In the genomic region with DNA sequence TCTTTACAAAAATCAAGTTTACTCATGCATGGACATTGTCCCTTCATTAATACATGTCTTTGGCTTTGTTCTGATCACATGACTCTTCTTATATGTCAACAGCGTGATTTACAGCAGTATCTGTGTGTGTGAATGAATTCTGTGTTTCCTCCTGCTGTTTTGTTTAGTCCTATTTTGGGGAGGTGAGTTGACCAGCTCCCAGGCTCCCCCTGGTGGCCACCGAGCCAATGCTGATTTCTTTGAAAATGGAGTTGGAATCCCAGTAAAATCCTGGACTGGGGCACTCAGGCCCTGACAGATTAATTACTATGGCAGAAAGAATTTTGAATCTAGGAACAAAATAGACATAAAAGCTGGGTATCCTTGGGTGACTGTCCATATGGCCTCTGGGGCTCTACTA, we compare ENCODE assay signal across 8 mouse cellular contexts. TPM values are rescaled to one million over a fixed set of nuclear protein-coding genes. Genes with fewer than 3 reads are reported as not detected.
A peak's percentile ranks its signal among the peaks of the same experiment; 100 is the strongest.
DNase-seq lines count a peak whose midpoint lies in the region; ATAC-seq lines count a peak whose summit lies in the region.

No protein-coding gene starts in this region.

- H3K4me2 ChIP-seq in hindbrain, embryonic 14.5 days (replicated peaks), result no peak overlapping the region
- no peak overlapping the region for H3K4me2 ChIP-seq in hindbrain, embryonic 13.5 days
- peak overlapping the region; percentile 42 for H3K4me2 ChIP-seq in heart, embryonic 15.5 days
- no peak overlapping the region for H3K4me2 ChIP-seq in midbrain, embryonic 13.5 days (replicated peaks)

- H3K9me3 ChIP-seq in hindbrain, embryonic 14.5 days (ENCODE audit: control insufficient read depth, low read length), result no peaks in the 10 kb centered on the region
- H3K9me3 ChIP-seq in hindbrain, embryonic 13.5 days, result no peaks in the 10 kb centered on the region
- no peaks in the 10 kb centered on the region for H3K9me3 ChIP-seq in embryonic facial prominence, embryonic 10.5 days
- no peaks in the 10 kb centered on the region for H3K9me3 ChIP-seq in heart, embryonic 15.5 days (replicated peaks)
- H3K9me3 ChIP-seq in midbrain, embryonic 13.5 days, result no peaks in the 10 kb centered on the region

- H3K4me3 ChIP-seq in hindbrain, embryonic 14.5 days (replicated peaks; ENCODE audit: low read length), result no peak overlapping the region
- no peak overlapping the region for H3K4me3 ChIP-seq in hindbrain, embryonic 13.5 days
- no peak overlapping the region for H3K4me3 ChIP-seq in embryonic facial prominence, embryonic 10.5 days
- H3K4me3 ChIP-seq in heart, embryonic 15.5 days, result no peak overlapping the region; the same call in 1 of the 2 replicates
- no peak overlapping the region for H3K4me3 ChIP-seq in midbrain, embryonic 13.5 days (replicated peaks)

- H3K27me3 ChIP-seq in hindbrain, embryonic 14.5 days (ENCODE audit: control insufficient read depth, insufficient read depth, low read length), result no peaks in the 10 kb centered on the region
- H3K27me3 ChIP-seq in hindbrain, embryonic 13.5 days, result peaks cover 3% of the 10 kb centered on the region; the same call in 1 of the 2 replicates
- 0 out of 2 replicates have a peak, but pooled peaks cover 6% of the 10 kb centered on the region for H3K27me3 ChIP-seq in embryonic facial prominence, embryonic 10.5 days (replicated peaks; ENCODE audit: low read depth, poor library complexity, severe bottlenecking)
- 0 out of 2 replicates have a peak, but pooled peaks cover 3% of the 10 kb centered on the region for H3K27me3 ChIP-seq in heart, embryonic 15.5 days
- H3K27me3 ChIP-seq in midbrain, embryonic 13.5 days, result no peaks in the 10 kb centered on the region

- no peak for ATAC-seq in hindbrain, embryonic 14.5 days (ENCODE audit: low FRiP score)
- no peak for ATAC-seq in hindbrain, embryonic 13.5 days (ENCODE audit: low FRiP score)
- ATAC-seq in heart, embryonic 15.5 days (replicated peaks; ENCODE audit: insufficient number of reproducible peaks, insufficient read depth, low FRiP score, low read depth), result no peak
- 0 out of 2 replicates have a peak, but pooled peaks have one; percentile 14 for ATAC-seq in midbrain, embryonic 13.5 days

- no peaks in the 10 kb centered on the region for H3K4me1 ChIP-seq in hindbrain, embryonic 14.5 days (replicated peaks; ENCODE audit: control insufficient read depth, insufficient read depth, low read length)
- peaks cover 4% of the 10 kb centered on the region for H3K4me1 ChIP-seq in hindbrain, embryonic 13.5 days (replicated peaks)
- H3K4me1 ChIP-seq in embryonic facial prominence, embryonic 10.5 days, result peaks cover 2% of the 10 kb centered on the region; the same call in 1 of the 2 replicates
- peaks cover 6% of the 10 kb centered on the region for H3K4me1 ChIP-seq in heart, embryonic 15.5 days (replicated peaks)
- 0 out of 2 replicates have a peak, but pooled peaks cover 4% of the 10 kb centered on the region for H3K4me1 ChIP-seq in midbrain, embryonic 13.5 days (replicated peaks)

- DNase-seq in hindbrain, embryonic 14.5 days (ENCODE audit: low spot score), result peak; percentile 73
- peak; percentile 90 for DNase-seq in adrenal gland, postnatal 25 days
- peak; percentile 85 for DNase-seq in embryonic facial prominence, embryonic 10.5 days (ENCODE audit: low spot score)
- peak; percentile 65 to 74 for DNase-seq in layer of hippocampus, postnatal 36 days
- DNase-seq in spleen, postnatal 4 days (ENCODE audit: low spot score in 2 of 2), result peak; percentile 65 to 89

- H3K27ac ChIP-seq in hindbrain, embryonic 14.5 days, result no peak overlapping the region
- no peak overlapping the region for H3K27ac ChIP-seq in hindbrain, embryonic 13.5 days
- no peak overlapping the region for H3K27ac ChIP-seq in embryonic facial prominence, embryonic 10.5 days (replicated peaks)
- peak overlapping the region; percentile 46 for H3K27ac ChIP-seq in heart, embryonic 15.5 days
- no peak overlapping the region for H3K27ac ChIP-seq in midbrain, embryonic 13.5 days

- no peak overlapping the region for H3K9ac ChIP-seq in hindbrain, embryonic 14.5 days
- H3K9ac ChIP-seq in hindbrain, embryonic 13.5 days, result no peak overlapping the region
- no peak overlapping the region for H3K9ac ChIP-seq in heart, embryonic 15.5 days
- H3K9ac ChIP-seq in midbrain, embryonic 13.5 days (replicated peaks), result no peak overlapping the region

- WGBS in hindbrain, embryonic 14.5 days, result 3% methylated on average over 2 of the region's 2 CpGs
- 1% methylated on average over 2 of the region's 2 CpGs for WGBS in hindbrain, embryonic 13.5 days
- 5% methylated on average over 2 of the region's 2 CpGs for WGBS in embryonic facial prominence, embryonic 10.5 days
- WGBS in heart, embryonic 15.5 days, result 0% methylated on average over 2 of the region's 2 CpGs
- WGBS in midbrain, embryonic 13.5 days, result 0% methylated on average over 2 of the region's 2 CpGs

- no peaks in the 10 kb centered on the region for H3K36me3 ChIP-seq in hindbrain, embryonic 14.5 days (replicated peaks; ENCODE audit: control insufficient read depth, insufficient read depth)
- H3K36me3 ChIP-seq in hindbrain, embryonic 13.5 days, result no peaks in the 10 kb centered on the region
- no peaks in the 10 kb centered on the region for H3K36me3 ChIP-seq in embryonic facial prominence, embryonic 10.5 days (replicated peaks)
- H3K36me3 ChIP-seq in heart, embryonic 15.5 days, result no peaks in the 10 kb centered on the region
- H3K36me3 ChIP-seq in midbrain, embryonic 13.5 days, result no peaks in the 10 kb centered on the region

RNA-seq across cellular contexts. Expression of a gene that starts 1.8 kb away (rescaled TPM):
- not detected in 2 replicates for polyA plus RNA-seq in hindbrain, embryonic 14.5 days (2014; fragmentation: Nextera tagmentation; extraction: Ambion mirVana)
- not detected in 2 replicates for polyA plus RNA-seq in hindbrain, embryonic 13.5 days (2015; fragmentation: Nextera tagmentation; extraction: Ambion mirVana)
- not detected in 2 replicates for total RNA-seq in adrenal gland, postnatal 25 days (2021)
- polyA plus RNA-seq in embryonic facial prominence, embryonic 10.5 days (2016; fragmentation: Nextera tagmentation; extraction: Ambion mirVana), result not detected in 2 replicates
- polyA plus RNA-seq in heart, embryonic 15.5 days (2015; fragmentation: Nextera tagmentation; extraction: Ambion mirVana), result not detected in 2 replicates
- not detected for total RNA-seq in layer of hippocampus, postnatal 36 days (2021)
- 0.08 and 0.10 TPM in 2 replicates for polyA plus RNA-seq in midbrain, embryonic 13.5 days (2015; fragmentation: Nextera tagmentation; extraction: Ambion mirVana)

RNA-seq across cellular contexts. Expression of a gene that starts 11.2 kb away (rescaled TPM):
- polyA plus RNA-seq in hindbrain, embryonic 14.5 days (2014; fragmentation: Nextera tagmentation; extraction: Ambion mirVana), result not detected in 2 replicates
- polyA plus RNA-seq in hindbrain, embryonic 13.5 days (2015; fragmentation: Nextera tagmentation; extraction: Ambion mirVana), result not detected in 2 replicates
- total RNA-seq in adrenal gland, postnatal 25 days (2021), result not detected in 2 replicates
- polyA plus RNA-seq in embryonic facial prominence, embryonic 10.5 days (2016; fragmentation: Nextera tagmentation; extraction: Ambion mirVana), result 0.07 TPM in 1 of 2 replicates, not detected in the other
- polyA plus RNA-seq in heart, embryonic 15.5 days (2015; fragmentation: Nextera tagmentation; extraction: Ambion mirVana), result not detected in 2 replicates
- total RNA-seq in layer of hippocampus, postnatal 36 days (2021), result not detected
- 0.08 TPM in 1 of 2 replicates, not detected in the other for polyA plus RNA-seq in midbrain, embryonic 13.5 days (2015; fragmentation: Nextera tagmentation; extraction: Ambion mirVana)

RNA-seq across cellular contexts. Expression of a gene that starts 15.2 kb away (rescaled TPM):
- 0.18 and 0.58 TPM in 2 replicates for polyA plus RNA-seq in hindbrain, embryonic 14.5 days (2014; fragmentation: Nextera tagmentation; extraction: Ambion mirVana)
- 0.18 and 0.35 TPM in 2 replicates for polyA plus RNA-seq in hindbrain, embryonic 13.5 days (2015; fragmentation: Nextera tagmentation; extraction: Ambion mirVana)
- total RNA-seq in adrenal gland, postnatal 25 days (2021), result 1.5 and 1.9 TPM in 2 replicates
- 0.14 TPM in 1 of 2 replicates, not detected in the other for polyA plus RNA-seq in embryonic facial prominence, embryonic 10.5 days (2016; fragmentation: Nextera tagmentation; extraction: Ambion mirVana)
- 1.1 and 1.5 TPM in 2 replicates for polyA plus RNA-seq in heart, embryonic 15.5 days (2015; fragmentation: Nextera tagmentation; extraction: Ambion mirVana)
- total RNA-seq in layer of hippocampus, postnatal 36 days (2021), result 1 to 10 TPM in 1 of 2 experiments, under 1 TPM in 1; 0.47 to 1.2 TPM
- polyA plus RNA-seq in midbrain, embryonic 13.5 days (2015; fragmentation: Nextera tagmentation; extraction: Ambion mirVana), result 0.13 and 0.35 TPM in 2 replicates

RNA-seq across cellular contexts. Expression of a gene that starts 18.0 kb away (rescaled TPM):
- 0.04 and 0.07 TPM in 2 replicates for polyA plus RNA-seq in hindbrain, embryonic 14.5 days (2014; fragmentation: Nextera tagmentation; extraction: Ambion mirVana)
- not detected in 2 replicates for polyA plus RNA-seq in hindbrain, embryonic 13.5 days (2015; fragmentation: Nextera tagmentation; extraction: Ambion mirVana)
- 2.1 and 2.7 TPM in 2 replicates for total RNA-seq in adrenal gland, postnatal 25 days (2021)
- 0.06 TPM in 1 of 2 replicates, not detected in the other for polyA plus RNA-seq in embryonic facial prominence, embryonic 10.5 days (2016; fragmentation: Nextera tagmentation; extraction: Ambion mirVana)
- 0.31 and 0.42 TPM in 2 replicates for polyA plus RNA-seq in heart, embryonic 15.5 days (2015; fragmentation: Nextera tagmentation; extraction: Ambion mirVana)
- 1 to 10 TPM in 1 of 2 experiments, under 1 TPM in 1; 0.61 to 1.1 TPM for total RNA-seq in layer of hippocampus, postnatal 36 days (2021)
- 0.05 TPM in 1 of 2 replicates, not detected in the other for polyA plus RNA-seq in midbrain, embryonic 13.5 days (2015; fragmentation: Nextera tagmentation; extraction: Ambion mirVana)

RNA-seq across cellular contexts. Expression of a gene that starts 42.9 kb away (rescaled TPM):
- 1.9 and 2.2 TPM in 2 replicates for polyA plus RNA-seq in hindbrain, embryonic 14.5 days (2014; fragmentation: Nextera tagmentation; extraction: Ambion mirVana)
- 2.3 and 2.8 TPM in 2 replicates for polyA plus RNA-seq in hindbrain, embryonic 13.5 days (2015; fragmentation: Nextera tagmentation; extraction: Ambion mirVana)
- total RNA-seq in adrenal gland, postnatal 25 days (2021), result 0.21 TPM in 1 of 2 replicates, not detected in the other
- 1.4 and 1.7 TPM in 2 replicates for polyA plus RNA-seq in embryonic facial prominence, embryonic 10.5 days (2016; fragmentation: Nextera tagmentation; extraction: Ambion mirVana)
- 1.6 and 4.0 TPM in 2 replicates for polyA plus RNA-seq in heart, embryonic 15.5 days (2015; fragmentation: Nextera tagmentation; extraction: Ambion mirVana)
- total RNA-seq in layer of hippocampus, postnatal 36 days (2021), result 1 to 10 TPM; 1.3 to 1.5 TPM
- polyA plus RNA-seq in midbrain, embryonic 13.5 days (2015; fragmentation: Nextera tagmentation; extraction: Ambion mirVana), result 1.8 and 2.4 TPM in 2 replicates
